Mouse (Mus musculus) E14TG2a.4 (cell line): Measurements from ENCODE around the gene Tceanc2.

Source experiments
- CTCF ChIP-seq: conservative IDR thresholded peaks from 2 replicates; pipeline ENCODE4 v1.5.1; 2014; ENCODE audit warnings: low read length
- POU5F1 ChIP-seq: IDR thresholded peaks from 2 replicates; pipeline ENCODE4 v1.6.1; 2014; ENCODE audit warnings: low read length, borderline replicate concordance

DNA sequence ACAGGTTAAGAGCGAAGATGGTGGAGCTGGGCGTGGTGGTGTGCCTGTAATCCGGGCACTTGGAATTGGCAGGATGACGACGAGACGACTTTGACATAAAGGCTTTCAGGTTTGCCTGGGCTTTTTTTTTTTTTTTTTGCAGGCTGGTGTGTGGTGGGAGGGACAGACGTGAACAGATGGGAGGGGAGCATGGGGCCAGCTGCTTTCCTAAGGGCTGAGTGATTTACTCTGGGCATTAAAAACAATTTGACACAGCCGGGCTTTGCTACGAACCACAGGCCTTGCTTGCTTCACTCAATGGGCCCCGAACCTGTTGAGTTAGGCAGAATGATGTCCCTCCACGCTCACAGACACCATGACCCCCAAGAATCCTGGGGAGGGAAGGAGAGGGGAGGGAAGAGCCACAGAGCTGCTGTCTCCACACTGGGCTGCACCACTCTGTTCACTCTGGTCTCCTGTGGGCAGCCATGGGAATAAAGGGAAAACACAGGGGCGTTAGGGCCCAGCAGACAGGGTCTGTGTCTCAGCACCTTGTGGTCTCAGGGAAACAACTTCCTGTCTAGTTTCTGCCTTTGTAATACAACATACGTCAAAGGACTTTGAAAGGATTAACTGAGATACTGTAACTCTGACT lies 51.9 kb downstream of the Tceanc2 start:
- TF ChIP-seq CTCF (no peak), POU5F1 (no peak)
